Mouse (Mus musculus): ENCODE measurements around the gene Acadvl.

The Acadvl gene

DNA sequence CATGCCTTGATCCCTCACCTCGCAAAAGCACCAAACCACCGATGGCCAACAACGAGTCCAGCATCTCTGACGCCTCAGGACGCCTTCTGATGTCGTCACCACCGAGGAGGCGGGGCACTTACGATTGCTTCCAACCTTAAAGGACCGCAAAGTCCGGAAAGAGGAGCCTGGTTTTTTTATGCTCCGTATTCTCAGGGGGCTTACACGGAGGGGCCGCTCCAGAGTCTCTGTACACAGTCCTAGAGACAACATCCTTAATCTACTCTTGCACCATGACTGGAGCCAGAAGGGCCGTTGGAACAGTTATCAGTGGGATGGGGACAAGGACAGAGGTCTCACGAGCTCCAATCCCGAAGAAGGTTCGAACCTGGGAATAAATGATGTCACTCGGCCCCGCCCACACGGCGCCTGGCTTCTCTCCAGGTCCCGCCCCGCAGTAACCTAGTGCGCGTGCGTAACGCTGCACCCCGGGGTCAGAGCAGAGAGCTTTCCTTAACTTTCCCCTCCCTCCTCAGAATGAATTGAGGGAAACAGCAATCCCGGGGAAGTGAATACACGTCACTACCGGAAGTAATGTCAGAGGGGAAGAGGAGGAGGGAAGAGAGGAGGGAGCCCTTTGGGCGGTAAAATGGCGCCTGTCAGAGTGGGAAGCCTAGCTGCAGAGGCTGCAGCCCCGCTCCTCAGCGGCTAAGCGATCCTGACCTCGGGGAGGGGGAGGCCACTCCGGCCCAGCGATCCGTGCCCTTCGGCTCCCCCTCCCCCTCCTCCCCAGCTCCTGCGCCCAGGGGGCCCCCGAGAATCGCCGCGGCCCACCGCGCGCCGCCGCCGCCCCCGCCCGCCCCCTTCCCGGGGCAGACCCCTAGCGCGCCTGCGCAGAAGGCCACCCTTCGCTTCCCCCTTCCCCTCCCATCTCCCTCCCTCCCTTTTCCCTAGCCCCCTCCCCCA, 34.7 kb downstream of the Acadvl start:
- peak; percentile 100 for DNase-seq (ENCODE audit: low spot score)

DNA sequence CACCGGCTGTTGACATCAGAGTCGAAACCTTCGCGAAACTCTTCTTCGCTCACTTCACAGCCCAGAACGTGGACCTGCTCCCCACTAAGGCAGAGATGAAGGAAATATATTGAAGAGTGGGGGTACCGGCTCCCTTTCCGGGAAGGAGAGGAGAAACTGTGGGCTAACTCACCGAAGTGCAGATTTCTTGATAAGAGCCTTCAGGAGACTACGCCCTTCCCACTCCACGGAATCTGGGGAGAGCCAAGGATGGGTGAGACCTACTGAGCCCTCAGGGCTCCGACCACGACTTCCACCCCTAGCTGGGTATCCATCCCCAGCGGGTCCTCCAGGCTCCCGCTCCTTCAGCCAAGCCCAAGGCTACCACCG, 35.4 kb downstream of the Acadvl start:
- DNase-seq (ENCODE audit: low spot score), result no peak

DNA sequence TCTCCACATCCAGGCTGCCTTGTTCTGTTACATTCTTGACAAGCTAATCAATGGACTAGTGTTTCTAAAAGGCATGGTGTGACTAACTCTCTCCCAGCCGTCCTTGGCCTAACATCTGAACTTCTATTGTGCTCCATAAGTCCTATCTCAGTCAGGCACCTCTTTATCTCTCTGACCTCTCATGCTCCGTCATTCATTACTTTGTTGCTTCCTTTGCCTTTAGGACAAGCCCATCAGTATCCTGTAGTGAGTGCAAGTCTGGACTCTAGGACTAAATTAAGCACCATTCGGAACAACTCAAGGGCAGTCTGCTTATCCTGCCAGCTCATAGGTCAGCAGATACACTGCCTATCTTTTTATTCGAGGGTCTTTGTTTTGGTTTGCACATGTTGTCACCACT, 38.9 kb downstream of the Acadvl start:
- no peak for DNase-seq (ENCODE audit: low spot score)

DNA sequence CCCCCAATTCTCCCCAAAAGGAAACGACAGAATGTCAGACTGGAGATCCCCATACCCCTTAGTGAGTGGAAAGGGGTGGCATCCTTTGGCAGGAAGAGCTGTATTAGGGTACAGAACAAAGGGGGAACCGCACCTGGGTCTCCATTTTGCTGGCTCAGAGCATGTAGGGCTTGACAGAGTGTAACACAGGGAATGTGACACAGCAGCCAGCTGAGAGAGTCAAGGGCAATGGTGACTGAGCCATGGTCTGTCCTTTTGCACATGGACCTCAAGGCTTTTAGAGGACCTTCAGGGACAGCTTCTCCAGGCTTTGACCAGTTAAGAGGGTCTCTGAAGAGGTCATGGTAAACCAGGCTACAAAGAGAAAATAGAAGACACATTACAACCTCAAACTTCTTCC, 40.3 kb downstream of the Acadvl start:
- DNase-seq (ENCODE audit: low spot score), result no peak

DNA sequence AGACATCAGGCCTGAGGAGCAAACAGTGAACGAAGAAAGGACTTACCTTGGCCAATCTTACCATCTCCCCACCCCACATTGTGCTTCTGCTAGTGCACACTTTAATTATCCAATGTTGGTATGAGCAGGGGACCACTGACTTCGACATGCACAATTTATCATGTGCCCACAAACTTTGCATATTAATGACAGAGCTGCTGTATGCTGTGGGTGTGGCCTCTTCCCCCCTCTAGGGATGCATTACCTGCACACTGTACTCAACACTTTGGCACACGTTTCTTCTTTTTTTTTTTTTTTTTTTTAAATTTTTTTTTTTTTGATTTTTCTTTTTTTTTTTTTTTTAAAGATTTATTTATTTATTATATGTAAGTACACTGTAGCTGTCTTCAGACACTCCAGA, 44.4 kb downstream of the Acadvl start:
- no peak for DNase-seq (ENCODE audit: low spot score)

DNA sequence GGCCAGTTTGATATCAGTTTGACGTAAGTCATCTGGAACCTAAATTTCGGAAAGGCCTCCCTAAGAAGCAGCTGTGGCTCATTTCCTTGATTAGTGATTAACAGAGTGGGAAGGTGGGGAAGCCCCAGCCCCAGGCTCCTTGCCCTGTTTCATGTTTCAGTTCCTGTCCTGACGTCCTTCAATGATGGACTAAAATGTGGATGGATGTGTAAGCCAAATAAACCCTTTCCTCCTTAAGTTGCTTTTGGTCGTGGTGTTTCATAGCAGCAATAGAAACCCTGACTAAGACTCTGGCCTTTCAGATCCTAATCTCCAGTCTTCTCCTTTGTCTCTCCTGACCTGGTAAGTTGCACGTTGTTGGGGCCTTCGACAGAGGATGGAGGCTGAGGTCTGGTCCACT, 45.0 kb downstream of the Acadvl start:
- DNase-seq (ENCODE audit: low spot score), result no peak

DNA sequence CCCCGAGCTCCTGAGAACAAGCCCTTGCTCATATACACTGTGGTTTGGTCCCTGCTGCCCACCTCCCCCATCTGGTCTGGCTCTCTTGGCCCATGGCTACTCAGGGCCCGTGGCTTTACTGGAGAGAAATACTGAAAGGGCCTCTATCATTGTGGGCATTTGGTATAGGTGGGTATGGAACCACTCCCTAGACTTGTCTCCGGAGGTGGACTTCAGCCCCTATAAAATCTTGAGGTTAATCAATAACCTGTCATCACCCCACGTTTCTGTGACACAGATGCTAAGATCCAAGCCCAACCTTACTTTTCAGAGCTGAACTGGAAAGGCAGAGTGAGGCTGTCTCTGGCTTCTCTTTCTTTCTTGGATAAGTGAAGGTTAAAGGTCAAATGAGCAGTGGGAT, 46.4 kb downstream of the Acadvl start:
- DNase-seq (ENCODE audit: low spot score), result no peak

DNA sequence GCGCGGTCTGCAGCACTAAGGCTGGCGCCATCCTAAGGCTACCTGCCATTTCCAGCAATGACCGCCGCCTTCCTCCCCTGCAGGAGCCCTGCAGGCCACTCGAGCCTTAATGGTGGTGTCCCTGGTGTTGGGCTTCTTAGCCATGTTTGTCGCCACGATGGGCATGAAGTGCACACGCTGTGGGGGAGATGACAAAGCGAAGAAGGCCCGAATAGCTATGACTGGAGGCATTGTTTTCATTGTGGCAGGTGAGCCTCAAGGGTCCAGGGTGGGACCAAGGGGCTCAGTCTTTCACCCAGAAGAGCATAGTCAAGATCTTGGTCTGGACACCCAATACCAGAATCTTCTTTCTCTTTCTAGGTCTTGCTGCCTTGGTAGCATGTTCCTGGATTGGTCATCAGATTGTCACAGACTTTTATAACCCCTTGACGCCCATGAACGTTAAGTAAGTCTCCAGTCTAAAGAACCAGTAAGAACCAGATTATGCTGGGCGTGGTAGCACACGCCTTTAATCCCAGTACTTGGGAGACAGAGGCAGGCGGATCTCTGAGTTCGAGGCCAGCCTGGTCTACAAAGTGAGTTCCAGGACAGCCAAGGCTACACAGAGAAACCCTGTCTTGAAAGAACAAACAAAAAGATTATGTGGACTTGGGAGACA, 48.2 kb downstream of the Acadvl start:
- peak; percentile 47 for DNase-seq (ENCODE audit: low spot score)

DNA sequence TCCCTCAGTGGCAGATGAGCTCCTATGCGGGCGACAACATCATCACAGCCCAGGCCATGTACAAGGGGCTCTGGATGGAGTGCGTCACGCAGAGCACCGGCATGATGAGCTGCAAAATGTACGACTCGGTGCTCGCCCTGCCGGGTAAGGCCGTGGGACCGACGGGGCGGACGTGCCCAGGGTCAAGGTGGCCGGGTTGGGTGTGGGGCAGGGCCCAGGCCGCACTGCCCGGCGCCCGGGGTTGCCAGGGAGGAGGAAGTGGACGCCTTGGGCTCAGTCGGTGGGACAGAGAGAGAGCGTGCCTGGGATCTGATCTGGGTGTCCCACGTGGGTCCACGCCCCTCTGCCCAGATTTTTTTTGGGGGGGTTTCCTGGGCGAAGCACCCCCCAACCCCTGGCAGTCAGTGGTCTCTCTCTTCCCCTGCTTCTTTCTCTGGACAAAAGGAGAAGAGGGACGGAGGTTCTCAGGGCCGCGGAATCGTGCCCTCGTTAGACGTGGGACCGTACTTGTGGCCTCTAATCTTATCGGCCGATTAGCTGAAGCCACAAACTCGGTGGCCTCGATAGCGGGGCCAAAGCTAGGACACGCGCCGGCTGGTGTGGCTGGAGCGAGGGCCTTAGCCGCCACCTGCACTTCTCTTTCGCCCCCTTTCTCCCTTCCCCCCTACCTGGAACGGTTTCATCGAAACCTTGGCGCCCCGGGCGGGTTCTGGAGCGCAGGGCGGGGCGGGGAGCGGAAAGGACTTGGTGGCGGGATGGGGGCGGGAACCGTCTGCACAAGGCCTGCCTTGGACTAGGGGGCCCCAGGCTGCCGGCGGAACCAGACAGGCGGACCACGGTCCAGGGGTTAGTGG, 49.0 kb downstream of the Acadvl start:
- DNase-seq (ENCODE audit: low spot score), result peak; percentile 27

DNA sequence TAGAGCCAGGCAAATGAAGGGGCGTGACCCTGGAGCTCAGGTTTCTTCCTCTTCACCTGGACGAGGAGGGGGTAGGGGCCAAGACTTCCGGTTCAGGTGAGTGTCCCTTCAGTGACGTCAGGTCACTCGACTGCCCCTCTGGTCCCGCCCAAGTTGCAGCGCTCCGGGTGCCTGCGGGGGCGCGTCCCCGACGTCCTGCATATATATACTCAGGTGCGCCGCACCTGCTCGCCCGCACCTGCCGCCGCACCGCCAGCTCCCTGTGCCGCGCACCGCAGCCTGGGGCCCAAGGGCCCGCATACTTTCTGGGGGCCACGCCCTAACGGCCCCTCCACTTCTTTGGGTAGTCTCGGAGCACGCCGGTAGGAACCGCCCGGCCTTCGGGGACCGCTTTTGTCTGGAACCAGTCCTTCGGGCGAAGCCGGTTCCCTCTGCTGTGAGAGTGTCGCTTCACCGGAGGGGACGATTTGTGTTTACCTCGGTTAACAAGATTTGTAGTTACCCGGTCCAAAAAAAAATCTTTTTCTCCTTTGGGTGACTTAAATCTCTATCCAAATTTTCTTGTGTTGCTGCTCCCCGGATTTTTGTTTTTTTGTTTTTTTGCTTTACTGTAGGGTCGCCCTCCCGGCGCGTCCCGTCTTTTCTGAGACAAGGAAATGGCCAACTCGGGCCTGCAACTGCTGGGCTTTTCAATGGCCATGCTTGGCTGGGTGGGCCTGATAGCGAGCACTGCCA, 49.8 kb downstream of the Acadvl start:
- DNase-seq (ENCODE audit: low spot score), result peak; percentile 59

DNA sequence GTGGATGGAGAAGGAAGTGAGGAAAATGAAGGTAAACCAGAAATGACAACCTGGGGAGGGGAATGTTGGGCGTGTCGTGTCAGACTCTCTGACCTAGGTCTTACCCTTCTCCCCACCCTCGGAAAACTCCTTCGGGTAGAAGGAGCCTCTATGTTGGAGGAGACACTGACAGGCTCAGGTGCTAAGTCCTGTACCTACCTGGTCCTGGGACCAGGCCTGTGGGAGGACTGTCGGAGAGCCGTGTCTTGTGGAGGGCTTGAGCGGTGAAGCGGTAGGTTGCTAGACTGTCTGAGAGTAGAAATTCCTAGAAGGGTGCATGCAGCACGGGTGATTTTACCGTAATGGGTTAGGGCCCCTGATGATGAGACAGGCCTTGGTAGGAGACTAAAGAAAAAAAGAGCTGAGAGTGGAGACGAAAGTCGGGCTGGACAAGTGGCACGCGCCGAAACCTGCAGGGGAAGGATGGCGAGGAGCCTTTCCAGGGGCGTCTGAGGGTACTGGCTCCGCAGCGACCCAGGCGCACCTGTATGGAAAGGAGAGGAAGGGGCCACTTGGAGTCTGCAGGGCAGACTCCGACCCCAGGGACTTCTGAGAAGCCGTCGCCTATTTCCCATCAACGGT, 50.5 kb downstream of the Acadvl start, which contains the start of gene Cldn7:
Gene Cldn7 (plus strand): TSS at position 130 of the 621 bp plus-strand sequence.
- no peak for DNase-seq (ENCODE audit: low spot score)

DNA sequence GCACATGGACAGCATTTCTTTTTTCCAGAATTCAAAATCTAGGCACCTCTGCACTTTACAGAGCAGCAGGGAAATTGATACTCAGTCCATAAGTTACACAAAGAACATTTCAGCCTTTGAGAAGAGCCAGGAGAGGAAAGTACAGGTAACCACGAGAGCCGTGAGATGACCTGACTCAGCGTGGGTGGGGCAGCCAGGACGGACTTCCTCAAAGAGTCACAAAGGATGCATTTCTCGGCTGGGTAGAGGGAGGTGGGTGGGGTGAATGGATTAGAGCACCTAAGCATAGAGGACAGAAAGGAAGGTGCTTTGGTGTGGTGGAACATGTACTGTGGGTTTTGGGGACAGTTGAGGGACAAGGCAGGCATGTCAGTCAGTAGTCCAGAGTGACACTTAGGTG, 53.4 kb downstream of the Acadvl start:
- DNase-seq (ENCODE audit: low spot score), result no peak

DNA sequence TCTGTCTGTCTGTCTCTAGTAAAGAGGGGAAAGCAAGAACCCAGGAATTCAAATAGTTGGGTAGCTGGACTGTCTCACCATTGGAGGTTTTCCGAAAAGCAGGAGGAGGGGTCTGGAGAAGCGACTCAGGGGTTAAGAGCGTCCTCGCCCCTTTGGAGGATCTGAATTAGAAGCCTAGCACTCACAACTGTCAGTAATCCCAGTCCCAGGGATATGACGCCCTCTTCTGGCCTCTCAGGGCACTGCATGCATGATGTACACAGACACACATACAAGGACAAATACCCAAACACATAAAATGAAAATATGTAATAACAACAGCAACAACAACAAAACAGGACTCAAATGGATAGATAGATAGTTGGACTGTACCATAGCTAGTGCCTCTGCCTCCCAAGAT, 54.6 kb downstream of the Acadvl start:
- DNase-seq (ENCODE audit: low spot score), result peak; percentile 39
